Mouse (Mus musculus): ENCODE results near the gene Pth1r. TPM values are rescaled to one million over a fixed set of nuclear protein-coding genes. Genes with fewer than 3 reads are reported as not detected.
A peak's percentile ranks its signal among the peaks of the same experiment; 100 is the strongest.

The Pth1r gene
- polyA plus RNA-seq, 1 experiment from 2014 or later: 97.8 TPM

GRCm38 (mm10) chr9:110709640-110710258 lies 37.2 kb downstream of the Pth1r start:
- ATAC-seq (ENCODE audit: insufficient read depth): peak; percentile 88

GRCm38 (mm10) chr9:110706784-110707183 lies 40.2 kb downstream of the Pth1r start:
- no peak overlapping the region for H3K9ac ChIP-seq
- DNase-seq: no peak
- no peak for TF ChIP-seq CTCF (IDR thresholded peaks at IDR 0.05; ENCODE audit: low read depth)
- no peak for ATAC-seq (ENCODE audit: insufficient read depth)
- no peak overlapping the region for H3K4me2 ChIP-seq
- H3K9me3 ChIP-seq (ENCODE audit: low read depth, low read length): no peaks in the 10 kb centered on the region
- no peak overlapping the region for H3K27ac ChIP-seq (ENCODE audit: low read depth)
- no peak overlapping the region for H3K4me3 ChIP-seq (ENCODE audit: low read depth, low read length)
- H3K27me3 ChIP-seq (ENCODE audit: insufficient read depth, low read length): no peaks in the 10 kb centered on the region
- no peaks in the 10 kb centered on the region for H3K4me1 ChIP-seq (ENCODE audit: insufficient read depth)
- WGBS: 83% methylated on average over 5 of the region's 5 CpGs
- H3K36me3 ChIP-seq (ENCODE audit: insufficient read depth): peaks cover 17% of the 10 kb centered on the region

More at GRCm38 (mm10) chr9:110709640-110710258, 37.2 kb downstream of the Pth1r start:
- TF ChIP-seq CTCF (IDR thresholded peaks at IDR 0.05; ENCODE audit: low read depth): peak; percentile 94
- peak; percentile 91 for DNase-seq
- no peak overlapping the region for H3K27ac ChIP-seq (ENCODE audit: low read depth)
- no peaks in the 10 kb centered on the region for H3K27me3 ChIP-seq (ENCODE audit: insufficient read depth, low read length)
- peak overlapping the region; percentile 9; the same call in 1 of the 2 replicates for H3K4me3 ChIP-seq (ENCODE audit: low read depth, low read length)
- peaks cover 28% of the 10 kb centered on the region for H3K36me3 ChIP-seq (ENCODE audit: insufficient read depth)
- no peaks in the 10 kb centered on the region for H3K9me3 ChIP-seq (ENCODE audit: low read depth, low read length)
- H3K9ac ChIP-seq: peak overlapping the region; percentile 34; the same call in 1 of the 2 replicates
- H3K4me1 ChIP-seq (ENCODE audit: insufficient read depth): no peaks in the 10 kb centered on the region
- peak overlapping the region; percentile 48 for H3K4me2 ChIP-seq
- 32% methylated on average over 5 of the region's 5 CpGs for WGBS

GRCm38 (mm10) chr9:110703951-110704350 lies 43.0 kb downstream of the Pth1r start:
- H3K27ac ChIP-seq (ENCODE audit: low read depth): no peak overlapping the region
- H3K27me3 ChIP-seq (ENCODE audit: insufficient read depth, low read length): no peaks in the 10 kb centered on the region
- H3K9ac ChIP-seq: no peak overlapping the region
- no peak overlapping the region for H3K4me3 ChIP-seq (ENCODE audit: low read depth, low read length)
- no peak overlapping the region for H3K4me2 ChIP-seq
- no peak for TF ChIP-seq CTCF (IDR thresholded peaks at IDR 0.05; ENCODE audit: low read depth)
- 79% methylated on average over 6 of the region's 6 CpGs for WGBS
- peaks cover 8% of the 10 kb centered on the region; the same call in 1 of the 2 replicates for H3K36me3 ChIP-seq (ENCODE audit: insufficient read depth)
- no peaks in the 10 kb centered on the region for H3K9me3 ChIP-seq (ENCODE audit: low read depth, low read length)
- DNase-seq (no peak), ATAC-seq (ENCODE audit: insufficient read depth) (no peak)
- no peaks in the 10 kb centered on the region for H3K4me1 ChIP-seq (ENCODE audit: insufficient read depth)

GRCm38 (mm10) chr9:110702848-110703247 lies 44.1 kb downstream of the Pth1r start:
- no peak overlapping the region for H3K27ac ChIP-seq (ENCODE audit: low read depth)
- no peak overlapping the region for H3K9ac ChIP-seq
- WGBS: 91% methylated on average over 1 of the region's 1 CpGs
- no peaks in the 10 kb centered on the region for H3K27me3 ChIP-seq (ENCODE audit: insufficient read depth, low read length)
- TF ChIP-seq CTCF (IDR thresholded peaks at IDR 0.05; ENCODE audit: low read depth): no peak
- ATAC-seq (ENCODE audit: insufficient read depth): no peak
- no peak for DNase-seq
- H3K4me2 ChIP-seq: no peak overlapping the region
- no peaks in the 10 kb centered on the region for H3K4me1 ChIP-seq (ENCODE audit: insufficient read depth)
- no peak overlapping the region for H3K4me3 ChIP-seq (ENCODE audit: low read depth, low read length)
- H3K36me3 ChIP-seq (ENCODE audit: insufficient read depth): peaks cover 6% of the 10 kb centered on the region; the same call in 1 of the 2 replicates
- no peaks in the 10 kb centered on the region for H3K9me3 ChIP-seq (ENCODE audit: low read depth, low read length)

GRCm38 (mm10) chr9:110701114-110702032 lies 45.6 kb downstream of the Pth1r start:
- Histone ChIP-seq H3K4me3 (ENCODE audit: low read depth, low read length) (no peak overlapping the region), H3K27ac (ENCODE audit: low read depth) (no peak overlapping the region), H3K4me2 (no peak overlapping the region), H3K9me3 (ENCODE audit: low read depth, low read length) (no peaks in the 10 kb centered on the region), H3K9ac (no peak overlapping the region), H3K27me3 (ENCODE audit: insufficient read depth, low read length) (no peaks in the 10 kb centered on the region), H3K4me1 (ENCODE audit: insufficient read depth) (no peaks in the 10 kb centered on the region), H3K36me3 (ENCODE audit: insufficient read depth) (peaks cover 10% of the 10 kb centered on the region; the same call in 1 of the 2 replicates)
- TF ChIP-seq CTCF (IDR thresholded peaks at IDR 0.05; ENCODE audit: low read depth): no peak
- DNase-seq (no peak), ATAC-seq (ENCODE audit: insufficient read depth) (no peak)
- WGBS: 77% methylated on average over 11 of the region's 12 CpGs

DNA sequence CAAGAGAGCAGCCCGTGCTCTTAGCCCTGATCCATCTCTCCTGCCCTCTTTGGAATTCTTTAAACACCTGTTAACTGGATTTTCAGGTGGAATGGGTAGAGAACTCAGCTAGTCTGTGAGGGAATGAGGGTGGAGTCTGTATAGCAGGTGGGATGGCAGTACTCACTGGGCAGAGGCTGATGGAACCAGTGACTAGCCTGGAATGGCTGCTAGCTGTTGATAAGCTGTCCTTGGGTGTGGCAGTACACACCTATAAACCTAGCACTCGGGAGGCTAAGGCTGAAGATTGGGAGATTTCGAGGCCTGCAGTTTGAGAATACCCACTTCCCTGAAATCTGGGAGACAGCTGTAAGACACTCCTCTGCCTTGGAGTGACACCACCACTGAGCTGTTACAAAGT lies 47.4 kb downstream of the Pth1r start:
- Histone ChIP-seq H3K27me3 (ENCODE audit: insufficient read depth, low read length) (no peaks in the 10 kb centered on the region), H3K9me3 (ENCODE audit: low read depth, low read length) (no peaks in the 10 kb centered on the region), H3K36me3 (ENCODE audit: insufficient read depth) (peaks cover 15% of the 10 kb centered on the region; the same call in 1 of the 2 replicates), H3K4me3 (ENCODE audit: low read depth, low read length) (no peak overlapping the region), H3K4me2 (no peak overlapping the region), H3K4me1 (ENCODE audit: insufficient read depth) (no peaks in the 10 kb centered on the region), H3K27ac (ENCODE audit: low read depth) (no peak overlapping the region), H3K9ac (no peak overlapping the region)
- ATAC-seq (ENCODE audit: insufficient read depth) (no peak), DNase-seq (no peak)
- TF ChIP-seq CTCF (IDR thresholded peaks at IDR 0.05; ENCODE audit: low read depth): no peak
- WGBS: 81% methylated on average over 3 of the region's 3 CpGs

- H3K9me3 ChIP-seq (ENCODE audit: low read depth, low read length): no peaks in the 10 kb centered on the region
- peaks cover 21% of the 10 kb centered on the region; the same call in 1 of the 2 replicates for H3K36me3 ChIP-seq (ENCODE audit: insufficient read depth)
- H3K4me3 ChIP-seq (ENCODE audit: low read depth, low read length): no peak overlapping the region
- H3K27ac ChIP-seq (ENCODE audit: low read depth): no peak overlapping the region
- TF ChIP-seq CTCF (IDR thresholded peaks at IDR 0.05; ENCODE audit: low read depth): no peak
- ATAC-seq (ENCODE audit: insufficient read depth): no peak
- no peaks in the 10 kb centered on the region for H3K27me3 ChIP-seq (ENCODE audit: insufficient read depth, low read length)
- no peaks in the 10 kb centered on the region for H3K4me1 ChIP-seq (ENCODE audit: insufficient read depth)
- H3K4me2 ChIP-seq: no peak overlapping the region
- DNase-seq: no peak
- H3K9ac ChIP-seq: no peak overlapping the region
- 77% methylated on average over 3 of the region's 3 CpGs for WGBS
Measured at GRCm38 (mm10) chr9:110697465-110697864, 49.5 kb downstream of the Pth1r start.
